Comparison of ENCODE assay signal across 9 mouse cellular contexts in genomic region chr7:34721650-34722048, GRCm38 (mm10).
DNase-seq lines count a peak whose midpoint lies in the region; ATAC-seq lines count a peak whose summit lies in the region.
"Had no signal": no experiment of that assay in that cellular context is flagged by ENCODE, and none has a peak within 500 bp of the region (broad histone marks: within the 10 kb centered on the region; RNA-seq: fewer than 3 reads in every experiment).

No protein-coding gene starts in this region.

- no peak overlapping the region for H3K4me3 ChIP-seq in hindbrain, embryonic 14.5 days (replicated peaks; ENCODE audit: low read length)

- DNase-seq in adrenal gland, postnatal 14 days: peak; percentile 18
- DNase-seq in adrenal gland, adult 2 months: no peak
- peak; percentile 98 for DNase-seq in ZHBTc4 (ENCODE audit: low read depth, low spot score)
- no peak for DNase-seq in hindbrain, embryonic 14.5 days (ENCODE audit: low spot score)
- peak; percentile 63 to 84 for DNase-seq in lung, postnatal 4 days
- DNase-seq in urinary bladder, postnatal 14 days (ENCODE audit: low spot score): no peak
- DNase-seq in B cell, adult 2 months: no peak
- DNase-seq: right cerebral cortex, adult 18-20 months had no signal

- H3K4me1 ChIP-seq in hindbrain, embryonic 14.5 days (replicated peaks; ENCODE audit: control insufficient read depth, insufficient read depth, low read length): peaks cover 31% of the 10 kb centered on the region

- H3K27me3 ChIP-seq in hindbrain, embryonic 14.5 days (ENCODE audit: control insufficient read depth, insufficient read depth, low read length): no peaks in the 10 kb centered on the region

- H3K36me3 ChIP-seq in hindbrain, embryonic 14.5 days (replicated peaks; ENCODE audit: control insufficient read depth, insufficient read depth): no peaks in the 10 kb centered on the region

- no peak overlapping the region for H3K4me2 ChIP-seq in hindbrain, embryonic 14.5 days (replicated peaks)

- no peak for ATAC-seq in hindbrain, embryonic 14.5 days (ENCODE audit: low FRiP score)
- ATAC-seq in megakaryocyte, adult 5-6 weeks (ENCODE audit: poor library complexity, severe bottlenecking): no peak

- 5% methylated on average over 5 of the region's 5 CpGs for WGBS in hindbrain, embryonic 14.5 days

- no peaks in the 10 kb centered on the region for H3K9me3 ChIP-seq in hindbrain, embryonic 14.5 days (ENCODE audit: control insufficient read depth, low read length)

- no peak overlapping the region for H3K9ac ChIP-seq in hindbrain, embryonic 14.5 days

- H3K27ac ChIP-seq in hindbrain, embryonic 14.5 days: peak overlapping the region; percentile 23; the same call in 1 of the 2 replicates

Comparison
In these comparisons a context has a peak if more than half of its experiments do, and no peak if none do; other contexts are left out.
1. DNase-seq: peak in adrenal gland, postnatal 14 days (single experiment), ZHBTc4 (single experiment) and lung, postnatal 4 days (2 of 2); none in adrenal gland, adult 2 months (single experiment), hindbrain, embryonic 14.5 days (single experiment), urinary bladder, postnatal 14 days (single experiment) and B cell, adult 2 months (0 of 2).